Mouse (Mus musculus): ENCODE data around the gene Blzf1. TPM values are rescaled to one million over a fixed set of nuclear protein-coding genes. Genes with fewer than 3 reads are reported as not detected.
A peak's percentile ranks its signal among the peaks of the same experiment; 100 is the strongest.

Blzf1 gene
- polyA plus RNA-seq, 1 experiment from 2014 or later: 33.0 TPM

GRCm38 (mm10) chr1:164320731-164321130 lies 13.4 kb upstream of the Blzf1 start:
- Histone ChIP-seq H3K27me3 (no peaks in the 10 kb centered on the region), H3K9ac (no peak overlapping the region), H3K36me3 (no peaks in the 10 kb centered on the region), H3K27ac (no peak overlapping the region), H3K4me1 (replicated peaks) (peaks cover 14% of the 10 kb centered on the region; the same call in 1 of the 2 replicates), H3K4me2 (no peak overlapping the region), H3K9me3 (no peaks in the 10 kb centered on the region), H3K4me3 (no peak overlapping the region)
- no peak for ATAC-seq (ENCODE audit: low FRiP score)
- WGBS: 68% methylated on average over 5 of the region's 5 CpGs

- Histone ChIP-seq H3K9me3 (no peaks in the 10 kb centered on the region), H3K4me1 (replicated peaks) (peaks cover 14% of the 10 kb centered on the region; the same call in 1 of the 2 replicates), H3K4me2 (no peak overlapping the region), H3K27ac (no peak overlapping the region), H3K4me3 (no peak overlapping the region), H3K36me3 (no peaks in the 10 kb centered on the region), H3K9ac (no peak overlapping the region), H3K27me3 (no peaks in the 10 kb centered on the region)
- WGBS: 83% methylated on average over 14 of the region's 14 CpGs
- ATAC-seq (ENCODE audit: low FRiP score): no peak
These were observed 12.4 kb upstream of the Blzf1 start for GRCm38 (mm10) chr1:164319542-164320140.

DNA sequence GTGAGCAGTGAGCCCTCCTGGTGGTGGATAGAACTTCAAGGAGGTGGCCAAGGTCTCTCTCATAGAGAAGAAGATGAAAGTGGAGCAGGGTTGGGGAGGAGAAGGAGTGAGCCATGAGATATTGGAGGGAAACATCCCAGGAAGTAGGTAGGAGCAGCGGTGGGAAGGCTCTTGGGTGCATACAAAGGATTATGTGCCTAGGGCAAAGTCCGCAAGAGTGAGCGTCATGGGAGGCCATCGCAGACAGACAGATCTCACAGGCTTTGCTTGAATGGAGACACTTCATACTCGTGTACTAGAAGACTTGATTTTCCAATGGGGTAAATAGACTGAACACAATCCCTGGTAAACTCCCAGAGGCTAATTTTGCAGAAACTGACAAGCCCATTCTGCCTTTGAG lies 11.2 kb upstream of the Blzf1 start:
- no peaks in the 10 kb centered on the region; the same call in 1 of the 2 replicates for H3K36me3 ChIP-seq
- H3K27ac ChIP-seq: no peak overlapping the region
- H3K4me3 ChIP-seq: no peak overlapping the region
- H3K9me3 ChIP-seq: no peaks in the 10 kb centered on the region
- H3K4me1 ChIP-seq (replicated peaks): peaks cover 14% of the 10 kb centered on the region; the same call in 1 of the 2 replicates
- no peaks in the 10 kb centered on the region for H3K27me3 ChIP-seq
- 92% methylated on average over 5 of the region's 5 CpGs for WGBS
- no peak for ATAC-seq (ENCODE audit: low FRiP score)
- H3K4me2 ChIP-seq: no peak overlapping the region
- no peak overlapping the region for H3K9ac ChIP-seq

- Histone ChIP-seq H3K4me3 (no peak overlapping the region), H3K27ac (no peak overlapping the region), H3K9ac (no peak overlapping the region), H3K27me3 (no peaks in the 10 kb centered on the region), H3K4me2 (no peak overlapping the region), H3K9me3 (no peaks in the 10 kb centered on the region), H3K4me1 (replicated peaks) (peaks cover 14% of the 10 kb centered on the region; the same call in 1 of the 2 replicates), H3K36me3 (peaks cover 7% of the 10 kb centered on the region)
- 86% methylated on average over 9 of the region's 9 CpGs for WGBS
- ATAC-seq (ENCODE audit: low FRiP score): peak; percentile 26; the same call in 1 of the 2 replicates
These were observed 10.0 kb upstream of the Blzf1 start for GRCm38 (mm10) chr1:164317261-164317660.

- Histone ChIP-seq H3K27me3 (no peaks in the 10 kb centered on the region), H3K4me1 (replicated peaks) (0 out of 2 replicates have a peak, but pooled peaks cover 11% of the 10 kb centered on the region), H3K4me2 (no peak overlapping the region), H3K9me3 (no peaks in the 10 kb centered on the region), H3K4me3 (no peak overlapping the region), H3K27ac (no peak overlapping the region), H3K9ac (no peak overlapping the region), H3K36me3 (peaks cover 9% of the 10 kb centered on the region)
- ATAC-seq (ENCODE audit: low FRiP score): peak; percentile 72; the same call in 1 of the 2 replicates
- 25% methylated on average over 3 of the region's 3 CpGs for WGBS
These were observed 9.4 kb upstream of the Blzf1 start for GRCm38 (mm10) chr1:164316697-164317096.

- H3K4me2 ChIP-seq: no peak overlapping the region
- H3K27me3 ChIP-seq: no peaks in the 10 kb centered on the region
- no peaks in the 10 kb centered on the region for H3K9me3 ChIP-seq
- H3K36me3 ChIP-seq: peaks cover 9% of the 10 kb centered on the region
- no peak overlapping the region for H3K27ac ChIP-seq
- WGBS: 73% methylated on average over 8 of the region's 8 CpGs
- no peak overlapping the region for H3K9ac ChIP-seq
- 0 out of 2 replicates have a peak, but pooled peaks cover 5% of the 10 kb centered on the region for H3K4me1 ChIP-seq (replicated peaks)
- ATAC-seq (ENCODE audit: low FRiP score): no peak
- no peak overlapping the region for H3K4me3 ChIP-seq
These were observed 8.0 kb upstream of the Blzf1 start for GRCm38 (mm10) chr1:164315266-164315665.

DNA sequence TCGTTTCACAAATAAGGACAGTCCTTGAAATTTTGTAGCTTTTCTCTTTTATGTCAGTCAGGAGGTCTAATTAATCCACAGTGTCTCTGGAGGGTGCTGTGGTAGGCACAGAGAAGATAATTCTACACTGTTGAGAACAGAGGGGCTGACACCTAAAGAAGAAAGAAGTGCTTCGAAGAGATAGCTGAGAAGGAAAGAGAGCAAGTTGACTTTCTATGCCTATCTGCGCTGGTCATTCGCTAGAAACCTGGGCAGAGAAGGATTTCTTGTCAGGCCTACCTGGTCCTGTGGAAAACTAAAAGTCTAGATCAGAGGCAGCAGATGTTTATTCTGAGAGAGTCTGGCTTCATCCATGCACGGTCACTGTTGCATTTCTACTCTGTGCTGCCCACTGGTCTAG lies 6.8 kb upstream of the Blzf1 start:
- H3K4me3 ChIP-seq: no peak overlapping the region
- 0 out of 2 replicates have a peak, but pooled peaks cover 3% of the 10 kb centered on the region for H3K4me1 ChIP-seq (replicated peaks)
- no peak for ATAC-seq (ENCODE audit: low FRiP score)
- WGBS: 91% methylated on average over 5 of the region's 5 CpGs
- no peak overlapping the region for H3K27ac ChIP-seq
- H3K4me2 ChIP-seq: no peak overlapping the region
- H3K9me3 ChIP-seq: no peaks in the 10 kb centered on the region
- peaks cover 9% of the 10 kb centered on the region for H3K36me3 ChIP-seq
- no peak overlapping the region for H3K9ac ChIP-seq
- no peaks in the 10 kb centered on the region for H3K27me3 ChIP-seq

GRCm38 (mm10) chr1:164307922-164308321 lies 633 bp upstream of the Blzf1 start:
- Histone ChIP-seq H3K9me3 (no peaks in the 10 kb centered on the region), H3K4me1 (replicated peaks) (peaks cover 32% of the 10 kb centered on the region), H3K9ac (peak overlapping the region; percentile 69), H3K36me3 (peaks cover 13% of the 10 kb centered on the region), H3K27me3 (no peaks in the 10 kb centered on the region), H3K27ac (peak overlapping the region; percentile 44), H3K4me2 (peak overlapping the region; percentile 65), H3K4me3 (peak overlapping the region; percentile 87)
- 13% methylated on average over 10 of the region's 10 CpGs for WGBS
- peak; percentile 22 for ATAC-seq (ENCODE audit: low FRiP score)

DNA sequence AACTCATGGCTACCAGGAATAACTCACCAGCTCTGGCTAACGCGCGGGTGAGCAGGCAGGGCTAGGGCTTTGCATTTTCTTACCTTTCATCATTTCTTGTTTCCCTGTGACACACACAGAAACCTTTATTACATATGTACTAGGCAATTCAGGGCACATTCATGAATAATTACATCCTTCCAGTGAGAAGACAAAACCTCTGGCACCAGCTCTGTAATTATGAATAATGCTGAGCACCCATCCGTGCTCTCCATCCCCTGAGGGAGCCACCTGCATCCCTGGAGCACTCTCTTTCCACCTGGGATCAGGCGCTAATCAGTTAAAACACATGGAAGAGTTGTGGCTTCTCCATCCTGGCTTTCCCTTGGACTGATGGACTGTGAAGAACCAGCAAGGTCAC lies 3.5 kb downstream of the Blzf1 start, which contains the start of gene Nme7:
Gene Nme7 (plus strand): TSS at position 301 of the 400 bp plus-strand sequence.
- Histone ChIP-seq H3K27ac (no peak within 1 kb of the TSS), H3K4me3 (no peak within 1 kb of the TSS), H3K27me3 (no peaks in the 10 kb centered on the region), H3K4me1 (replicated peaks) (peaks cover 29% of the 10 kb centered on the region), H3K9ac (0 out of 2 replicates have a peak within 1 kb of the TSS, but pooled peaks have one; percentile 5), H3K9me3 (no peaks in the 10 kb centered on the region), H3K4me2 (no peak within 1 kb of the TSS), H3K36me3 (peaks cover 42% of the 10 kb centered on the region)
- 88% methylated on average over 5 of the region's 5 CpGs for WGBS
- no peak for ATAC-seq (ENCODE audit: low FRiP score)

- no peak for ATAC-seq (ENCODE audit: low FRiP score)
- 91% methylated on average over 4 of the region's 4 CpGs for WGBS
- H3K27me3 ChIP-seq: no peaks in the 10 kb centered on the region
- H3K9ac ChIP-seq: no peak overlapping the region
- peaks cover 57% of the 10 kb centered on the region for H3K36me3 ChIP-seq
- H3K27ac ChIP-seq: no peak overlapping the region
- no peak overlapping the region for H3K4me3 ChIP-seq
- H3K4me1 ChIP-seq (replicated peaks): peaks cover 18% of the 10 kb centered on the region
- H3K9me3 ChIP-seq: no peaks in the 10 kb centered on the region
- H3K4me2 ChIP-seq: no peak overlapping the region
These were observed 5.3 kb downstream of the Blzf1 start for GRCm38 (mm10) chr1:164301949-164302348.

DNA sequence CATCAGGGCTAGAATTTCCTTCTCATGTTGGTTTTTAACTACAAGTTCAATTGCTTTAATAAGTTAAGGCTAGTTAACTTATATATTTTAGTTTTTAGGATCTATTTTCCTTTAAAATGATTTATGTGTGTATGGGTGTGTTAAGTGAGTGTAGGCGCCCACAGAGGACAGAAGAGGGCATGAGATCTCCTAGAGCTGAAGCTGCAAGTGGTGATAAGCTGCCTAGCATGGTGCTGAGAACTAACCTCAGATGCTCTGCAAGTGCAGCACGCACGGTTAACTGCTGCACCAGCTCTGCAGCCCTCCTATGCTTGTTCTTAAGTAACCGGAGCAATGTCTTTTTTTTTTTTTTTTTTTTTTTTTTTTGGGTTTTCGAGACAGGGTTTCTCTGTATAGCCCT lies 10.8 kb downstream of the Blzf1 start:
- peaks cover 79% of the 10 kb centered on the region for H3K36me3 ChIP-seq
- H3K9ac ChIP-seq: no peak overlapping the region
- no peaks in the 10 kb centered on the region for H3K9me3 ChIP-seq
- H3K4me3 ChIP-seq: no peak overlapping the region
- no peaks in the 10 kb centered on the region for H3K4me1 ChIP-seq (replicated peaks)
- WGBS: 92% methylated on average over 4 of the region's 5 CpGs
- H3K4me2 ChIP-seq: no peak overlapping the region
- no peaks in the 10 kb centered on the region for H3K27me3 ChIP-seq
- H3K27ac ChIP-seq: no peak overlapping the region
- no peak for ATAC-seq (ENCODE audit: low FRiP score)

- Histone ChIP-seq H3K9ac (no peak overlapping the region), H3K36me3 (peaks cover 73% of the 10 kb centered on the region), H3K4me3 (no peak overlapping the region), H3K27me3 (no peaks in the 10 kb centered on the region), H3K9me3 (no peaks in the 10 kb centered on the region), H3K4me1 (replicated peaks) (no peaks in the 10 kb centered on the region), H3K27ac (no peak overlapping the region), H3K4me2 (no peak overlapping the region)
- 94% methylated on average over 6 of the region's 6 CpGs for WGBS
- no peak for ATAC-seq (ENCODE audit: low FRiP score)
These were observed 13.2 kb downstream of the Blzf1 start for GRCm38 (mm10) chr1:164294071-164294470.

- peaks cover 58% of the 10 kb centered on the region for H3K36me3 ChIP-seq
- H3K9ac ChIP-seq: no peak overlapping the region
- H3K4me1 ChIP-seq (replicated peaks): no peaks in the 10 kb centered on the region
- H3K27ac ChIP-seq: no peak overlapping the region
- H3K4me2 ChIP-seq: no peak overlapping the region
- no peak for ATAC-seq (ENCODE audit: low FRiP score)
- 93% methylated on average over 5 of the region's 5 CpGs for WGBS
- no peaks in the 10 kb centered on the region for H3K27me3 ChIP-seq
- H3K4me3 ChIP-seq: no peak overlapping the region
- H3K9me3 ChIP-seq: no peaks in the 10 kb centered on the region
These were observed 15.2 kb downstream of the Blzf1 start for GRCm38 (mm10) chr1:164292040-164292439.
